Comparison of ENCODE assay signal across 27 mouse cellular contexts in the genomic region with DNA sequence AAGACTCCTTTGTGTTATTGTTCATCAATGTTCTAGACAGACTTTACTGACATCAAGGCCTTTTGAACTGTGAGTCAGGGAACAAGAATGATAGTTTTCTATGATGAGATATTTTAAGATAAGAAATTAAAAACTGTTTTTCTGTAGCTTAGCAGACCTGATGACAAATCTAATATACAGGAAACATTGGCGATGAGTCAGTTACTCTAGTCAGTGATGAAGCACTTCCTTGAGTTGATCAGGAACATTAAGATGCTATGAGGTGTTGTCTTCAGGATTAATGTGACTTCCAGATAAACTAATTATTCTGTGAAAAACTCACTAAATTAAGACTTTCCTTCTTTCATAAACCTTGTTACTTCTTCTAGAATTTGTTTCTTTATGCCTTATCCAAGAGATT.
"Had no signal": no experiment of that assay in that cellular context is flagged by ENCODE, and none has a peak within 500 bp of the region (broad histone marks: within the 10 kb centered on the region; RNA-seq: fewer than 3 reads in every experiment).

No protein-coding gene starts in this region.

- H3K4me1 ChIP-seq: heart, embryonic 15.5 days; hindbrain, embryonic 13.5 days; hindbrain, embryonic 15.5 days; intestine, embryonic 15.5 days; kidney, embryonic 15.5 days; limb, embryonic 13.5 days; limb, embryonic 15.5 days; liver, embryonic 12.5 days had no signal

- DNase-seq: gastrocnemius, adult 2 months; gastrocnemius, postnatal 14 days; gastrocnemius, postnatal 36 days; heart, adult 2 months; heart, postnatal 14 days; heart, postnatal 36 days; kidney, adult 18-20 months; kidney, adult 8-10 months; kidney, postnatal 14 days; kidney, postnatal 36 days; layer of hippocampus, adult 9-11 months; layer of hippocampus, postnatal 36 days; left cerebral cortex, postnatal 4 days had no signal

- H3K27ac ChIP-seq: gastrocnemius, adult 2 months; heart, adult 2 months; heart, embryonic 13.5 days; heart, embryonic 15.5 days; hindbrain, embryonic 13.5 days; hindbrain, embryonic 15.5 days; hindbrain, postnatal 0 days; intestine, embryonic 15.5 days; kidney, embryonic 15.5 days; kidney, postnatal 0 days; limb, embryonic 13.5 days; limb, embryonic 15.5 days; liver, embryonic 12.5 days; liver, embryonic 14.5 days had no signal

- ATAC-seq: hindbrain, postnatal 0 days; intestine, embryonic 15.5 days; intestine, postnatal 0 days; liver, embryonic 12.5 days had no signal

- H3K36me3 ChIP-seq: hindbrain, embryonic 15.5 days; intestine, embryonic 15.5 days; liver, embryonic 12.5 days had no signal

- H3K9me3 ChIP-seq: heart, embryonic 13.5 days; heart, embryonic 15.5 days; hindbrain, embryonic 13.5 days; hindbrain, embryonic 15.5 days; intestine, embryonic 15.5 days; kidney, embryonic 15.5 days; limb, embryonic 13.5 days; limb, embryonic 15.5 days; liver, embryonic 12.5 days had no signal

- H3K4me2 ChIP-seq: heart, embryonic 11.5 days; heart, embryonic 13.5 days; heart, embryonic 15.5 days; hindbrain, embryonic 13.5 days; hindbrain, embryonic 15.5 days; intestine, embryonic 15.5 days; kidney, embryonic 15.5 days; limb, embryonic 13.5 days; limb, embryonic 15.5 days; liver, embryonic 12.5 days had no signal

- H3K9ac ChIP-seq: heart, embryonic 13.5 days; heart, embryonic 15.5 days; hindbrain, embryonic 13.5 days; hindbrain, embryonic 15.5 days; intestine, embryonic 15.5 days; kidney, embryonic 15.5 days; limb, embryonic 13.5 days; limb, embryonic 15.5 days; liver, embryonic 12.5 days; liver, embryonic 14.5 days had no signal

- H3K27me3 ChIP-seq: heart, embryonic 13.5 days; heart, embryonic 15.5 days; hindbrain, embryonic 13.5 days; hindbrain, embryonic 15.5 days; intestine, embryonic 15.5 days; kidney, embryonic 15.5 days; limb, embryonic 13.5 days; limb, embryonic 15.5 days; liver, embryonic 12.5 days had no signal

- H3K4me3 ChIP-seq: gastrocnemius, adult 2 months; heart, adult 2 months; heart, embryonic 13.5 days; heart, embryonic 15.5 days; hindbrain, embryonic 13.5 days; hindbrain, embryonic 15.5 days; intestine, embryonic 15.5 days; kidney, embryonic 15.5 days; limb, embryonic 13.5 days; limb, embryonic 15.5 days; liver, embryonic 12.5 days had no signal
